Mouse (Mus musculus): ENCODE data around the gene Gm10912. TPM values are rescaled to one million over a fixed set of nuclear protein-coding genes. Genes with fewer than 3 reads are reported as not detected.

The Gm10912 gene
- polyA plus RNA-seq (2014; fragmentation: Illumina TruSeq; extraction: RNeasy Lipid Tissue Mini Kit (QIAGEN cat#74804); ENCODE audit: low read depth, low replicate concordance) = not detected

DNA sequence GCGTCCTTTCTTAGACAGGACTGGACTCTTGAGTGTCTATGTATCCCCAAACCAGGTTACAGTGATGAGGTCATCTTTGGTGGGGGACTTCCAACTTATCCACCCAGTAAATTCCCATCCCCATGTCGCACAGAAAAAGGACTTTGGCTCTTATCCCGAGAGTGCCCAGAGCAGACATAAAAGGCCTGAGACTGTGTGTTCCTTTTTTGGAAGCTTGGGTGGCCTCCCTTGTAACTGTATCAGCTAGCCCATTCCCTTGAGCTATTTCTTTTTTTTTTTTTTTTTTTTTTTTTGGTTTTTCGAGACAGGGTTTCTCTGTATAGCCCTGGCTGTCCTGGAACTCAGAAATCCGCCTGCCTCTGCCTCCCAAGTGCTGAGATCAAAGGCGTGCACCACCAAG lies at the start of gene Gm10912:
TSS of gene Gm10912 (plus strand) at position 301 of the 400 bp plus-strand sequence.

DNA sequence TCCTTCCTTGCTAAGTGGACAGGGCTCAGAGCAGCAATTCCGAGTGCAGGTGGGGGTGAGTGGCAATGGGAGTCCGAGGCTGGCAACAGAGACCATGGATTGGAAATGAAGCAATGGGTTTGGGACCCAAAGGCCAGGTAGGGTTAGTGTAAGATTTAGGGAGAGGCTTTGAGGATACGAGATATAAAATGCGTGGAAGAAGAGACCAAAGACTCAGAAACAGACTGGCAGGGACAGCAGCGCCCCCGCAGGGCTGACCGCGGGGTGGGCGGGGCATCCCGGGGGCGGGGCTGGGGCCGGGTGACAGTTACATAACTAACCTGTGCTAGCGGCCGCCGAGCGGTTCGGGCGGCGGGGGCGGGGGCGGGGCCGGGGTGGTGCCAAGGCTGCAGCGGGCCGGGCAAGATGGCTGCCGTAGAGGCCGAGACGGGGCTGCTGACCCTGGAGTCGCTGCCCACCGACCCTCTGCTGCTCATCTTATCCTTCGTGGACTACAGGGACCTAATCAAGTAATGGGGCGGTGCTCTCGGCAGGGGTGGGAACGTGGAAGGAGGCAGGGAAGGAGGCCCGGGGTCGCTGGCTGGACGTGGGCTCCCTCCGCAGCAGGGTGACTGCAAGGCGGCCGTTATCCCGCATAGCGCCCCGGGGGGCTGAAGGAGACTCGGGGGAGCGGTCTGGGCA lies 38.0 kb upstream of the Gm10912 start, which contains the start of gene Fbxo3:
TSS of gene Fbxo3 (plus strand) at position 264 of the 681 bp plus-strand sequence.

GRCm38 (mm10) chr2:104028139-104028723 lies 37.4 kb upstream of the Gm10912 start, which contains the start of gene 4931422A03Rik:
Gene 4931422A03Rik, minus strand, starts transcription at chr2:104028361.

DNA sequence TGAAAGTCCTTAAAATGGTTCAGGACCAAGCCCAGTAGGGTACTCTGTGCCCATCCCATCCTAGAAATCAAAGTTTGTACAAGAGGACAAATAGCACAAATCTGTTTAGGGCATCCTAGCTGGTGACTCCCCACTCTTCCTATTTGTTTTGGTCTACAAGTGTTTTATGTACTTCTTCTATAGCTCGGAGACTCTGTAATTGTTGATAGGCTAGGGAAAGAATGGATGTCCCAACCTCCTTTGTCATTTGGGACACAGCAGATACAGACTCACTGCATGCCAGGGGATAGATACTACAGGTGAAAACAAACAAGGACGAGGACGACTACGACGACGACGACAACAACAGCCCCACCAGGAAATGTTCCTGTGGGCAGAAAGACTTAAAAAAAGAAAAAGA lies 2.8 kb downstream of the Gm10912 start, which contains the start of gene Gm10799:
TSS of gene Gm10799 (minus strand) at position 101 of the 400 bp plus-strand sequence.

GRCm38 (mm10) chr2:104069704-104070185 lies 4.1 kb downstream of the Gm10912 start, which contains the start of gene Cd59b:
Gene Cd59b, plus strand, starts transcription at chr2:104069849.

DNA sequence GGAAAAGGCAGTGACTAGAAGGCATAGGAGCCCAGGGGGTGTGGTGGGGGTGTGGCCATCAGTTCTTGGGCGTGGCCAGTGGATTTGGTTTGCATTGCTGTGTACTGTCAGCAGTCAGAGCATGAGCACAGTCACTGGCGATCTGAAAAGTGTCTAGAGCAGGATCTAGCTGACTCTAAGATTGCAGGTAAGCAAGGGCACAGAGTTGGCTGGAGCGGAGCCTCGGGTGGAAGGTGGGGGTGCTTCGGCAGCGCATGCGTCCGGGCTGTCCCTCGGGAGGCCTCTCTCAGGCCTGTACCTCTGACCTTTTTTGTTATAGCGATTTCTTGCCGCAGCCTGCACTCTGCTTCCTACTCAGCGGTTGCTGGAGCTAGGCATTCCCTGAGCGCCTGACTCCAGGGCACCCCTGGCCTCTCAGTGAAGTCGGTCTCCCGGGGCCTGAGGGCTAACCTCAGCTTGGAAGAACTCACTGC lies 30.2 kb downstream of the Gm10912 start, which contains the start of gene Cd59a:
TSS of gene Cd59a (plus strand) at position 61 of the 473 bp plus-strand sequence.

Other genes starting within 250 kb of the Gm10912 start
- gene Lmo2, start 107.8 kb upstream of the Gm10912 start, polyA plus RNA-seq (2014; fragmentation: Illumina TruSeq; extraction: RNeasy Lipid Tissue Mini Kit (QIAGEN cat#74804); ENCODE audit: low read depth, low replicate concordance) = 26.7 TPM
- gene Fbxo3, start 38.1 kb upstream of the Gm10912 start, polyA plus RNA-seq (2014; fragmentation: Illumina TruSeq; extraction: RNeasy Lipid Tissue Mini Kit (QIAGEN cat#74804); ENCODE audit: low read depth, low replicate concordance) = 99.8 TPM
- not detected for gene 4931422A03Rik, start 37.5 kb upstream of the Gm10912 start, polyA plus RNA-seq (2014; fragmentation: Illumina TruSeq; extraction: RNeasy Lipid Tissue Mini Kit (QIAGEN cat#74804); ENCODE audit: low read depth, low replicate concordance)
- not detected for gene Gm10799, start 2.7 kb downstream of the Gm10912 start, polyA plus RNA-seq (2014; fragmentation: Illumina TruSeq; extraction: RNeasy Lipid Tissue Mini Kit (QIAGEN cat#74804); ENCODE audit: low read depth, low replicate concordance)
- gene Cd59b, start 4.0 kb downstream of the Gm10912 start, polyA plus RNA-seq (2014; fragmentation: Illumina TruSeq; extraction: RNeasy Lipid Tissue Mini Kit (QIAGEN cat#74804); ENCODE audit: low read depth, low replicate concordance) = 18.0 TPM
- gene Cd59a, start 30.0 kb downstream of the Gm10912 start, polyA plus RNA-seq (2014; fragmentation: Illumina TruSeq; extraction: RNeasy Lipid Tissue Mini Kit (QIAGEN cat#74804); ENCODE audit: low read depth, low replicate concordance) = 153 TPM
- gene A930018P22Rik, start 56.9 kb downstream of the Gm10912 start, polyA plus RNA-seq (2014; fragmentation: Illumina TruSeq; extraction: RNeasy Lipid Tissue Mini Kit (QIAGEN cat#74804); ENCODE audit: low read depth, low replicate concordance) = not detected